Mouse (Mus musculus): ENCODE measurements around the gene Tspan6. TPM values are rescaled to one million over a fixed set of nuclear protein-coding genes. Genes with fewer than 3 reads are reported as not detected.

Tspan6 gene
- polyA plus RNA-seq, 1 experiment from 2014 or later: 273 TPM

DNA sequence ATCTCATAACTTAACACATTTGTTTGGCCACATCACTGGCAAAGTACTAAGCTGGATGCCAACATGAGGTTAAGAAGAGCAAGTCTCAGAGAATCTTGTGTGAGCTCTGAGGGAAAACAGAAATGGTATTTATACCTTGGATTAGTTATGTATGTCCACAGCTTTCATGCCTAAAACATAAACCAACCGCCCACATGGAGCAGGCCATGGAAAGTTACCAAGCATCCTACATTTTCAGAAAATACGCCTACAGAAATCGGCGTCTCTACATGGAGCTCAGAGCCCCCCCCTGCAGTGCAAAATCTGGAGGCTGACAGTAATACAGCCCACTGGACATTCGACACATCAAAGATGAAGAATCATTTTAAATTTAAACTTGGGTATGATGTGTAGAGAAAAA is 10.1 kb downstream of the Tspan6 start:
- H3K9me3 ChIP-seq (replicated peaks): no peaks in the 10 kb centered on the region
- no peaks in the 10 kb centered on the region for H3K27me3 ChIP-seq (replicated peaks)
- 89% methylated on average over 5 of the region's 5 CpGs for WGBS
- H3K27ac ChIP-seq (replicated peaks): no peak overlapping the region
- no peak overlapping the region for H3K4me2 ChIP-seq
- no peaks in the 10 kb centered on the region for H3K4me1 ChIP-seq
- H3K9ac ChIP-seq (replicated peaks): no peak overlapping the region
- no peak overlapping the region for H3K4me3 ChIP-seq (replicated peaks)
- 0 out of 2 replicates have a peak, but pooled peaks cover 2% of the 10 kb centered on the region for H3K36me3 ChIP-seq
- no peak for ATAC-seq (ENCODE audit: low FRiP score)

DNA sequence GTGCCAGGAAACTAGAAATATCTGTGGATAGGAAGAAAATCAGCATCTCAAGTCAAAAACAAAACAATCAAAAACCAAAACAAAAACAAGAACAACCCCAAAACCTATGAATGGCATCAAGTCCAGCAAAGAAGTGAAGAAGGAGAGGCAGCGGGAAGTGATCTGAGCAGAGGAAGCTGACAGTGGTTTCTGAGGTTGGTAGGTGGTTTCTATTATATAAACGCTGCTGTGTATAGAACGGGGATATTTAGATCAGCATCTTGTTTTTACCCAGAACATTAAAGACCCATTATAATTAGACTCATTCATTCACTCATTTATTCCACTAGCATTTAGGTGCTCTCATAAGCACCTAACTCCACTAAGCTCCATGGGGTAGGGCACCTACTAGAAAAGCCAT is 10.9 kb downstream of the Tspan6 start:
- no peak for ATAC-seq (ENCODE audit: low FRiP score)
- Histone ChIP-seq H3K27me3 (replicated peaks) (no peaks in the 10 kb centered on the region), H3K27ac (replicated peaks) (no peak overlapping the region), H3K4me3 (replicated peaks) (no peak overlapping the region), H3K4me1 (no peaks in the 10 kb centered on the region), H3K9me3 (replicated peaks) (no peaks in the 10 kb centered on the region), H3K9ac (replicated peaks) (no peak overlapping the region), H3K4me2 (no peak overlapping the region), H3K36me3 (0 out of 2 replicates have a peak, but pooled peaks cover 2% of the 10 kb centered on the region)
- 91% methylated on average over 3 of the region's 3 CpGs for WGBS

GRCm38 (mm10) chrX:133869743-133870142 is 28.5 kb downstream of the Tspan6 start:
- WGBS: 90% methylated on average over 6 of the region's 6 CpGs
- no peak for ATAC-seq (ENCODE audit: low FRiP score)

GRCm38 (mm10) chrX:133853637-133854036 is 44.6 kb downstream of the Tspan6 start:
- Histone ChIP-seq H3K36me3 (no peaks in the 10 kb centered on the region), H3K27me3 (replicated peaks) (no peaks in the 10 kb centered on the region), H3K4me2 (no peak overlapping the region), H3K27ac (replicated peaks) (no peak overlapping the region), H3K9me3 (replicated peaks) (no peaks in the 10 kb centered on the region), H3K4me3 (replicated peaks) (no peak overlapping the region), H3K9ac (replicated peaks) (no peak overlapping the region), H3K4me1 (no peaks in the 10 kb centered on the region)
- 90% methylated on average over 4 of the region's 4 CpGs for WGBS
- ATAC-seq (ENCODE audit: low FRiP score): no peak

More at GRCm38 (mm10) chrX:133869743-133870142, 28.5 kb downstream of the Tspan6 start:
- Histone ChIP-seq H3K27me3 (replicated peaks) (no peaks in the 10 kb centered on the region), H3K4me2 (no peak overlapping the region), H3K9me3 (replicated peaks) (no peaks in the 10 kb centered on the region), H3K9ac (replicated peaks) (no peak overlapping the region), H3K4me1 (no peaks in the 10 kb centered on the region), H3K4me3 (replicated peaks) (no peak overlapping the region), H3K36me3 (no peaks in the 10 kb centered on the region), H3K27ac (replicated peaks) (no peak overlapping the region)

DNA sequence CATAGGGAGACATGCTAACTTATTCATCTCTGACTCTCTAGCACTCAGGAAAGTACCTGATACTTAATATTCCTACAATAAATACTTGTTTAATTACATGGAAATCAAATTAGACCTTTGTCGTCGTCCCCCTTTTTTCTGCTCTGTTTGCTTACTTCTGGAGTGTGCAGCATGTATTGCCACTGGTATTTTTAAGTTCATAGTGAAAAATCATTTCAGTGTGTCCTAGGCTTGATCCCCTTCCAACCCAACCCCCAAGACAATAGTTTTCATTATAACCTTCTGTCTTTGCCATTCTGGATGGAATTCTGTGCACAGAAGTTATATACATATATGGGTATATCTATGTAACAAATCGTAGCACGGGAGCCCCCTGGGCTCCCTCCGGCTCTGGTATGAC is 47.5 kb downstream of the Tspan6 start, which contains the start of gene Tnmd:
Gene Tnmd (plus strand): TSS at position 301 of the 400 bp plus-strand sequence.
- Histone ChIP-seq H3K27ac (replicated peaks) (no peak within 1 kb of the TSS), H3K9me3 (replicated peaks) (no peaks in the 10 kb centered on the region), H3K4me2 (no peak within 1 kb of the TSS), H3K27me3 (replicated peaks) (no peaks in the 10 kb centered on the region), H3K9ac (replicated peaks) (no peak within 1 kb of the TSS), H3K4me3 (replicated peaks) (no peak within 1 kb of the TSS), H3K4me1 (no peaks in the 10 kb centered on the region), H3K36me3 (no peaks in the 10 kb centered on the region)
- 87% methylated on average over 5 of the region's 5 CpGs for WGBS
- ATAC-seq (ENCODE audit: low FRiP score): no peak

Other genes with a start within 250 kb of the Tspan6 start
- gene Pcdh19, start 209.4 kb downstream of the Tspan6 start, polyA plus RNA-seq (2015; fragmentation: Nextera tagmentation; extraction: Ambion mirVana): 12.3 and 16.1 TPM in 2 replicates
- 3.7 and 4.6 TPM in 2 replicates for gene Tnmd, start 47.4 kb downstream of the Tspan6 start, polyA plus RNA-seq (2015; fragmentation: Nextera tagmentation; extraction: Ambion mirVana)
- 1.4 and 2.3 TPM in 2 replicates for gene Srpx2, start 10.0 kb upstream of the Tspan6 start, polyA plus RNA-seq (2015; fragmentation: Nextera tagmentation; extraction: Ambion mirVana)
- 1.0 and 1.1 TPM in 2 replicates for gene Sytl4, start 83.4 kb upstream of the Tspan6 start, polyA plus RNA-seq (2015; fragmentation: Nextera tagmentation; extraction: Ambion mirVana)
- 67.0 and 68.9 TPM in 2 replicates for gene Cstf2, start 160.8 kb upstream of the Tspan6 start, polyA plus RNA-seq (2015; fragmentation: Nextera tagmentation; extraction: Ambion mirVana)